Mouse (Mus musculus): Measurements from ENCODE around the gene Cers4. TPM values are rescaled to one million over a fixed set of nuclear protein-coding genes. Genes with fewer than 3 reads are reported as not detected.

Cers4 gene
- polyA plus RNA-seq (2015; fragmentation: Nextera tagmentation; extraction: Ambion mirVana), result 37.1 and 41.8 TPM in 2 replicates

GRCm38 (mm10) chr8:4492851-4493685, at the start of gene Cers4:
Gene Cers4, plus strand, starts transcription at chr8:4493026.
- Histone ChIP-seq H3K27ac (peak within 1 kb of the TSS; percentile 92), H3K27me3 (no peaks in the 10 kb centered on the region), H3K4me1 (replicated peaks) (peaks cover 44% of the 10 kb centered on the region), H3K9ac (peak within 1 kb of the TSS; percentile 57), H3K36me3 (no peaks in the 10 kb centered on the region), H3K9me3 (replicated peaks) (no peaks in the 10 kb centered on the region), H3K4me3 (peak within 1 kb of the TSS; percentile 59), H3K4me2 (peak within 1 kb of the TSS; percentile 72)
- peak; percentile 89 for ATAC-seq (replicated peaks; ENCODE audit: insufficient number of reproducible peaks, insufficient read depth, low FRiP score, low read depth)
- WGBS, result under 1% methylated on average over 36 of the region's 39 CpGs

- Histone ChIP-seq H3K9me3 (replicated peaks) (no peaks in the 10 kb centered on the region), H3K27ac (no peak overlapping the region), H3K4me1 (replicated peaks) (no peaks in the 10 kb centered on the region), H3K4me3 (no peak overlapping the region), H3K4me2 (no peak overlapping the region), H3K27me3 (no peaks in the 10 kb centered on the region), H3K9ac (no peak overlapping the region), H3K36me3 (no peaks in the 10 kb centered on the region)
- no peak for ATAC-seq (replicated peaks; ENCODE audit: insufficient number of reproducible peaks, insufficient read depth, low FRiP score, low read depth)
- 79% methylated on average over 2 of the region's 2 CpGs for WGBS
Observed at GRCm38 (mm10) chr8:4458165-4458564, 34.7 kb upstream of the Cers4 start.

GRCm38 (mm10) chr8:4463061-4463460, 29.8 kb upstream of the Cers4 start:
- 82% methylated on average over 2 of the region's 2 CpGs for WGBS
- no peak overlapping the region for H3K9ac ChIP-seq

GRCm38 (mm10) chr8:4474419-4475187, 18.2 kb upstream of the Cers4 start:
- no peak for ATAC-seq (replicated peaks; ENCODE audit: insufficient number of reproducible peaks, insufficient read depth, low FRiP score, low read depth)
- no peaks in the 10 kb centered on the region for H3K27me3 ChIP-seq

More at GRCm38 (mm10) chr8:4463061-4463460, 29.8 kb upstream of the Cers4 start:
- Histone ChIP-seq H3K4me1 (replicated peaks) (no peaks in the 10 kb centered on the region), H3K27ac (no peak overlapping the region), H3K27me3 (no peaks in the 10 kb centered on the region), H3K9me3 (replicated peaks) (no peaks in the 10 kb centered on the region), H3K4me2 (no peak overlapping the region), H3K4me3 (no peak overlapping the region), H3K36me3 (no peaks in the 10 kb centered on the region)
- ATAC-seq (replicated peaks; ENCODE audit: insufficient number of reproducible peaks, insufficient read depth, low FRiP score, low read depth), result no peak

GRCm38 (mm10) chr8:4481154-4481553, 11.7 kb upstream of the Cers4 start:
- H3K4me1 ChIP-seq (replicated peaks), result no peaks in the 10 kb centered on the region; the same call in 1 of the 2 replicates
- ATAC-seq (replicated peaks; ENCODE audit: insufficient number of reproducible peaks, insufficient read depth, low FRiP score, low read depth), result no peak
- H3K36me3 ChIP-seq, result no peaks in the 10 kb centered on the region

More at GRCm38 (mm10) chr8:4474419-4475187, 18.2 kb upstream of the Cers4 start:
- no peak overlapping the region for H3K9ac ChIP-seq
- WGBS, result 65% methylated on average over 7 of the region's 7 CpGs
- no peak overlapping the region for H3K27ac ChIP-seq
- H3K36me3 ChIP-seq, result no peaks in the 10 kb centered on the region
- H3K9me3 ChIP-seq (replicated peaks), result no peaks in the 10 kb centered on the region
- no peaks in the 10 kb centered on the region for H3K4me1 ChIP-seq (replicated peaks)
- no peak overlapping the region for H3K4me2 ChIP-seq
- H3K4me3 ChIP-seq, result no peak overlapping the region

GRCm38 (mm10) chr8:4481586-4481985, 11.2 kb upstream of the Cers4 start:
- no peak for ATAC-seq (replicated peaks; ENCODE audit: insufficient number of reproducible peaks, insufficient read depth, low FRiP score, low read depth)
- Histone ChIP-seq H3K4me3 (no peak overlapping the region), H3K9me3 (replicated peaks) (no peaks in the 10 kb centered on the region), H3K27me3 (no peaks in the 10 kb centered on the region), H3K27ac (no peak overlapping the region), H3K4me1 (replicated peaks) (no peaks in the 10 kb centered on the region; the same call in 1 of the 2 replicates), H3K36me3 (no peaks in the 10 kb centered on the region), H3K4me2 (no peak overlapping the region), H3K9ac (no peak overlapping the region)
- WGBS, result 56% methylated on average over 4 of the region's 4 CpGs

More at GRCm38 (mm10) chr8:4481154-4481553, 11.7 kb upstream of the Cers4 start:
- Histone ChIP-seq H3K4me3 (no peak overlapping the region), H3K27me3 (no peaks in the 10 kb centered on the region), H3K9ac (no peak overlapping the region), H3K27ac (no peak overlapping the region), H3K9me3 (replicated peaks) (no peaks in the 10 kb centered on the region), H3K4me2 (no peak overlapping the region)
- 81% methylated on average over 4 of the region's 4 CpGs for WGBS

- H3K4me3 ChIP-seq, result no peak overlapping the region
- no peaks in the 10 kb centered on the region for H3K36me3 ChIP-seq
- H3K9me3 ChIP-seq (replicated peaks), result no peaks in the 10 kb centered on the region
- no peak overlapping the region for H3K4me2 ChIP-seq
- no peak overlapping the region for H3K27ac ChIP-seq
- H3K27me3 ChIP-seq, result no peaks in the 10 kb centered on the region
- ATAC-seq (replicated peaks; ENCODE audit: insufficient number of reproducible peaks, insufficient read depth, low FRiP score, low read depth), result no peak
- H3K9ac ChIP-seq, result no peak overlapping the region
- H3K4me1 ChIP-seq (replicated peaks), result no peaks in the 10 kb centered on the region; the same call in 1 of the 2 replicates
- whole genome bisulfite sequencing, result 83% methylated on average over 4 of the region's 4 CpGs
Observed at GRCm38 (mm10) chr8:4482501-4482900, 10.3 kb upstream of the Cers4 start.

GRCm38 (mm10) chr8:4483330-4483729, 9.5 kb upstream of the Cers4 start:
- H3K4me1 ChIP-seq (replicated peaks), result no peaks in the 10 kb centered on the region; the same call in 1 of the 2 replicates
- ATAC-seq (replicated peaks; ENCODE audit: insufficient number of reproducible peaks, insufficient read depth, low FRiP score, low read depth), result 0 out of 2 replicates have a peak, but pooled peaks have one; percentile 18
- no peak overlapping the region for H3K4me3 ChIP-seq
- 60% methylated on average over 6 of the region's 6 CpGs for WGBS
- no peaks in the 10 kb centered on the region for H3K9me3 ChIP-seq (replicated peaks)
- H3K4me2 ChIP-seq, result no peak overlapping the region
- no peak overlapping the region for H3K27ac ChIP-seq
- no peaks in the 10 kb centered on the region for H3K36me3 ChIP-seq
- no peak overlapping the region for H3K9ac ChIP-seq
- H3K27me3 ChIP-seq, result no peaks in the 10 kb centered on the region

- Histone ChIP-seq H3K27ac (peak overlapping the region; percentile 92), H3K27me3 (no peaks in the 10 kb centered on the region), H3K4me1 (replicated peaks) (peaks cover 44% of the 10 kb centered on the region), H3K4me2 (peak overlapping the region; percentile 72), H3K9me3 (replicated peaks) (no peaks in the 10 kb centered on the region), H3K9ac (peak overlapping the region; percentile 57), H3K36me3 (no peaks in the 10 kb centered on the region), H3K4me3 (peak overlapping the region; percentile 59)
- 7% methylated on average over 21 of the region's 21 CpGs for WGBS
- ATAC-seq (replicated peaks; ENCODE audit: insufficient number of reproducible peaks, insufficient read depth, low FRiP score, low read depth), result peak; percentile 44
Observed at GRCm38 (mm10) chr8:4493686-4494440, 1.0 kb downstream of the Cers4 start.

GRCm38 (mm10) chr8:4495976-4496375, 3.1 kb downstream of the Cers4 start:
- Histone ChIP-seq H3K27me3 (no peaks in the 10 kb centered on the region), H3K9me3 (replicated peaks) (no peaks in the 10 kb centered on the region), H3K4me2 (peak overlapping the region; percentile 18), H3K27ac (no peak overlapping the region), H3K4me3 (no peak overlapping the region), H3K36me3 (no peaks in the 10 kb centered on the region), H3K9ac (no peak overlapping the region), H3K4me1 (replicated peaks) (peaks cover 55% of the 10 kb centered on the region)
- no peak for ATAC-seq (replicated peaks; ENCODE audit: insufficient number of reproducible peaks, insufficient read depth, low FRiP score, low read depth)
- WGBS, result 61% methylated on average over 6 of the region's 6 CpGs

- H3K27ac ChIP-seq, result no peak overlapping the region
- 86% methylated on average over 1 of the region's 1 CpGs for WGBS
- H3K4me1 ChIP-seq (replicated peaks), result peaks cover 50% of the 10 kb centered on the region
- no peak for ATAC-seq (replicated peaks; ENCODE audit: insufficient number of reproducible peaks, insufficient read depth, low FRiP score, low read depth)
- no peak overlapping the region for H3K4me3 ChIP-seq
- no peaks in the 10 kb centered on the region for H3K9me3 ChIP-seq (replicated peaks)
- H3K27me3 ChIP-seq, result no peaks in the 10 kb centered on the region
- H3K4me2 ChIP-seq, result no peak overlapping the region
- peaks cover 11% of the 10 kb centered on the region; the same call in 1 of the 2 replicates for H3K36me3 ChIP-seq
- no peak overlapping the region for H3K9ac ChIP-seq
Observed at GRCm38 (mm10) chr8:4497610-4498009, 4.8 kb downstream of the Cers4 start.
